Mouse (Mus musculus): ENCODE results near the gene Dync2h1. TPM values are rescaled to one million over a fixed set of nuclear protein-coding genes. Genes with fewer than 3 reads are reported as not detected.

Dync2h1 gene
- polyA plus RNA-seq, 1 experiment from 2014 or later: 14.3 TPM

GRCm38 (mm10) chr9:7158605-7159004, 25.6 kb downstream of the Dync2h1 start:
- Histone ChIP-seq H3K27ac (no peak overlapping the region), H3K4me2 (no peak overlapping the region), H3K9ac (no peak overlapping the region), H3K4me3 (no peak overlapping the region), H3K9me3 (no peaks in the 10 kb centered on the region), H3K27me3 (no peaks in the 10 kb centered on the region), H3K4me1 (no peaks in the 10 kb centered on the region), H3K36me3 (peaks cover 36% of the 10 kb centered on the region)
- WGBS: 92% methylated on average over 7 of the region's 7 CpGs
- no peak for ATAC-seq (ENCODE audit: insufficient number of reproducible peaks, low FRiP score, low TSS enrichment, low read depth)

- 85% methylated on average over 2 of the region's 2 CpGs for WGBS
- H3K36me3 ChIP-seq: peaks cover 17% of the 10 kb centered on the region
- H3K27me3 ChIP-seq: no peaks in the 10 kb centered on the region
- no peak for ATAC-seq (ENCODE audit: insufficient number of reproducible peaks, low FRiP score, low TSS enrichment, low read depth)
- no peak overlapping the region for H3K4me3 ChIP-seq
- H3K4me2 ChIP-seq: no peak overlapping the region
- no peaks in the 10 kb centered on the region for H3K9me3 ChIP-seq
- H3K9ac ChIP-seq: no peak overlapping the region
- H3K4me1 ChIP-seq: no peaks in the 10 kb centered on the region
- no peak overlapping the region for H3K27ac ChIP-seq
These were observed 29.9 kb downstream of the Dync2h1 start for GRCm38 (mm10) chr9:7154391-7154790.

GRCm38 (mm10) chr9:7122863-7123262, 61.4 kb downstream of the Dync2h1 start:
- no peaks in the 10 kb centered on the region for H3K4me1 ChIP-seq
- no peak overlapping the region for H3K27ac ChIP-seq
- H3K9ac ChIP-seq: no peak overlapping the region
- H3K4me3 ChIP-seq: no peak overlapping the region
- no peak overlapping the region for H3K4me2 ChIP-seq
- no peaks in the 10 kb centered on the region for H3K27me3 ChIP-seq
- H3K36me3 ChIP-seq: no peaks in the 10 kb centered on the region; the same call in 1 of the 2 replicates
- no peak for ATAC-seq (ENCODE audit: insufficient number of reproducible peaks, low FRiP score, low TSS enrichment, low read depth)
- 91% methylated on average over 2 of the region's 2 CpGs for WGBS
- H3K9me3 ChIP-seq: no peaks in the 10 kb centered on the region

GRCm38 (mm10) chr9:7110166-7110565, 74.1 kb downstream of the Dync2h1 start:
- Histone ChIP-seq H3K36me3 (peaks cover 11% of the 10 kb centered on the region), H3K4me1 (no peaks in the 10 kb centered on the region), H3K4me2 (no peak overlapping the region), H3K4me3 (no peak overlapping the region), H3K9me3 (no peaks in the 10 kb centered on the region), H3K9ac (no peak overlapping the region), H3K27me3 (no peaks in the 10 kb centered on the region), H3K27ac (no peak overlapping the region)
- ATAC-seq (ENCODE audit: insufficient number of reproducible peaks, low FRiP score, low TSS enrichment, low read depth): no peak
- WGBS: 71% methylated on average over 1 of the region's 1 CpGs

GRCm38 (mm10) chr9:7101361-7101760, 82.9 kb downstream of the Dync2h1 start:
- Histone ChIP-seq H3K4me2 (no peak overlapping the region), H3K9me3 (no peaks in the 10 kb centered on the region), H3K27ac (no peak overlapping the region), H3K4me1 (no peaks in the 10 kb centered on the region), H3K4me3 (no peak overlapping the region), H3K9ac (no peak overlapping the region), H3K27me3 (no peaks in the 10 kb centered on the region), H3K36me3 (peaks cover 9% of the 10 kb centered on the region)
- no peak for ATAC-seq (ENCODE audit: insufficient number of reproducible peaks, low FRiP score, low TSS enrichment, low read depth)

- Histone ChIP-seq H3K4me3 (no peak overlapping the region), H3K9ac (no peak overlapping the region), H3K4me2 (no peak overlapping the region), H3K4me1 (no peaks in the 10 kb centered on the region), H3K27me3 (no peaks in the 10 kb centered on the region), H3K36me3 (peaks cover 24% of the 10 kb centered on the region; the same call in 1 of the 2 replicates), H3K27ac (no peak overlapping the region), H3K9me3 (no peaks in the 10 kb centered on the region)
- 85% methylated on average over 2 of the region's 2 CpGs for WGBS
- ATAC-seq (ENCODE audit: insufficient number of reproducible peaks, low FRiP score, low TSS enrichment, low read depth): no peak
These were observed 109.6 kb downstream of the Dync2h1 start for GRCm38 (mm10) chr9:7074625-7075024.

- Histone ChIP-seq H3K27me3 (no peaks in the 10 kb centered on the region), H3K9me3 (no peaks in the 10 kb centered on the region), H3K4me3 (no peak overlapping the region), H3K36me3 (peaks cover 10% of the 10 kb centered on the region; the same call in 1 of the 2 replicates), H3K9ac (no peak overlapping the region), H3K4me2 (no peak overlapping the region), H3K4me1 (no peaks in the 10 kb centered on the region), H3K27ac (no peak overlapping the region)
- 60% methylated on average over 3 of the region's 3 CpGs for WGBS
- no peak for ATAC-seq (ENCODE audit: insufficient number of reproducible peaks, low FRiP score, low TSS enrichment, low read depth)
These were observed 113.4 kb downstream of the Dync2h1 start for GRCm38 (mm10) chr9:7070846-7071245.

- H3K9ac ChIP-seq: no peak overlapping the region
- no peak overlapping the region for H3K27ac ChIP-seq
- H3K4me3 ChIP-seq: no peak overlapping the region
- no peaks in the 10 kb centered on the region for H3K27me3 ChIP-seq
- H3K4me1 ChIP-seq: no peaks in the 10 kb centered on the region
- H3K9me3 ChIP-seq: no peaks in the 10 kb centered on the region
- no peak for ATAC-seq (ENCODE audit: insufficient number of reproducible peaks, low FRiP score, low TSS enrichment, low read depth)
- no peak overlapping the region for H3K4me2 ChIP-seq
- 70% methylated on average over 3 of the region's 3 CpGs for WGBS
- 0 out of 2 replicates have a peak, but pooled peaks cover 7% of the 10 kb centered on the region for H3K36me3 ChIP-seq
These were observed 133.7 kb downstream of the Dync2h1 start for GRCm38 (mm10) chr9:7050588-7050987.

- no peak overlapping the region for H3K4me2 ChIP-seq
- no peak for ATAC-seq (ENCODE audit: insufficient number of reproducible peaks, low FRiP score, low TSS enrichment, low read depth)
- no peak overlapping the region for H3K9ac ChIP-seq
- no peaks in the 10 kb centered on the region for H3K4me1 ChIP-seq
- H3K4me3 ChIP-seq: no peak overlapping the region
- no peaks in the 10 kb centered on the region for H3K9me3 ChIP-seq
- H3K27me3 ChIP-seq: no peaks in the 10 kb centered on the region
- 94% methylated on average over 5 of the region's 5 CpGs for WGBS
- peaks cover 20% of the 10 kb centered on the region for H3K36me3 ChIP-seq
- no peak overlapping the region for H3K27ac ChIP-seq
These were observed 141.5 kb downstream of the Dync2h1 start for GRCm38 (mm10) chr9:7042635-7043273.

- H3K36me3 ChIP-seq: peaks cover 20% of the 10 kb centered on the region
- no peaks in the 10 kb centered on the region for H3K9me3 ChIP-seq
- no peak overlapping the region for H3K9ac ChIP-seq
- no peak overlapping the region for H3K4me3 ChIP-seq
- no peaks in the 10 kb centered on the region for H3K27me3 ChIP-seq
- H3K4me1 ChIP-seq: no peaks in the 10 kb centered on the region
- no peak for ATAC-seq (ENCODE audit: insufficient number of reproducible peaks, low FRiP score, low TSS enrichment, low read depth)
- no peak overlapping the region for H3K4me2 ChIP-seq
- 74% methylated on average over 5 of the region's 5 CpGs for WGBS
- H3K27ac ChIP-seq: no peak overlapping the region
These were observed 143.0 kb downstream of the Dync2h1 start for GRCm38 (mm10) chr9:7041231-7041630.

- no peak for ATAC-seq (ENCODE audit: insufficient number of reproducible peaks, low FRiP score, low TSS enrichment, low read depth)
- no peak overlapping the region for H3K9ac ChIP-seq
- WGBS: 90% methylated on average over 2 of the region's 2 CpGs
- H3K4me1 ChIP-seq: no peaks in the 10 kb centered on the region
- H3K27me3 ChIP-seq: no peaks in the 10 kb centered on the region
- H3K4me2 ChIP-seq: no peak overlapping the region
- H3K9me3 ChIP-seq: no peaks in the 10 kb centered on the region
- H3K36me3 ChIP-seq: peaks cover 23% of the 10 kb centered on the region
- H3K4me3 ChIP-seq: no peak overlapping the region
- no peak overlapping the region for H3K27ac ChIP-seq
These were observed 151.7 kb downstream of the Dync2h1 start for GRCm38 (mm10) chr9:7032553-7032952.

- Histone ChIP-seq H3K4me2 (no peak overlapping the region), H3K9ac (no peak overlapping the region), H3K9me3 (no peaks in the 10 kb centered on the region), H3K27me3 (no peaks in the 10 kb centered on the region), H3K27ac (no peak overlapping the region), H3K4me1 (no peaks in the 10 kb centered on the region), H3K36me3 (no peaks in the 10 kb centered on the region; the same call in 1 of the 2 replicates), H3K4me3 (no peak overlapping the region)
- ATAC-seq (ENCODE audit: insufficient number of reproducible peaks, low FRiP score, low TSS enrichment, low read depth): no peak
These were observed 168.6 kb downstream of the Dync2h1 start for GRCm38 (mm10) chr9:7015600-7015999.

- Histone ChIP-seq H3K9ac (no peak overlapping the region), H3K27me3 (no peaks in the 10 kb centered on the region), H3K4me3 (no peak overlapping the region), H3K27ac (no peak overlapping the region), H3K4me1 (no peaks in the 10 kb centered on the region), H3K4me2 (no peak overlapping the region), H3K9me3 (no peaks in the 10 kb centered on the region), H3K36me3 (no peaks in the 10 kb centered on the region; the same call in 1 of the 2 replicates)
- no peak for ATAC-seq (ENCODE audit: insufficient number of reproducible peaks, low FRiP score, low TSS enrichment, low read depth)
- 89% methylated on average over 1 of the region's 1 CpGs for WGBS
These were observed 169.5 kb downstream of the Dync2h1 start for GRCm38 (mm10) chr9:7014733-7015132.

Measured in limb, embryonic 15.5 days (tissue).